Comparison of ENCODE assay signal across 15 mouse cellular contexts in genomic region chr11:75625820-75626219, GRCm38 (mm10). TPM values are rescaled to one million over a fixed set of nuclear protein-coding genes. Genes with fewer than 3 reads are reported as not detected.
DNase-seq lines count a peak whose midpoint lies in the region; ATAC-seq lines count a peak whose summit lies in the region.
"Had no signal": no experiment of that assay in that cellular context is flagged by ENCODE, and none has a peak within 500 bp of the region (broad histone marks: within the 10 kb centered on the region; RNA-seq: fewer than 3 reads in every experiment).

No protein-coding gene starts in this region.

- H3K9ac ChIP-seq in heart, embryonic 15.5 days = no peak overlapping the region
- H3K9ac ChIP-seq in heart, embryonic 11.5 days (ENCODE audit: low read depth, low read length) = no peak overlapping the region
- H3K9ac ChIP-seq in midbrain, embryonic 13.5 days (replicated peaks) = no peak overlapping the region
- H3K9ac ChIP-seq: hindbrain, embryonic 14.5 days; liver, embryonic 14.5 days; neural tube, embryonic 12.5 days had no signal

- 88% methylated on average over 4 of the region's 4 CpGs for WGBS in heart, embryonic 15.5 days
- 95% methylated on average over 4 of the region's 4 CpGs for WGBS in heart, embryonic 11.5 days (ENCODE audit: insufficient replicate concordance)
- WGBS in midbrain, embryonic 13.5 days = 95% methylated on average over 4 of the region's 4 CpGs

- H3K4me2 ChIP-seq in heart, embryonic 15.5 days = no peak overlapping the region
- no peak overlapping the region for H3K4me2 ChIP-seq in heart, embryonic 11.5 days
- no peak overlapping the region for H3K4me2 ChIP-seq in midbrain, embryonic 13.5 days (replicated peaks)
- H3K4me2 ChIP-seq: hindbrain, embryonic 14.5 days; neural tube, embryonic 12.5 days had no signal

- peaks cover 40% of the 10 kb centered on the region for H3K36me3 ChIP-seq in heart, embryonic 15.5 days
- H3K36me3 ChIP-seq in heart, embryonic 11.5 days (ENCODE audit: control insufficient read depth, insufficient read depth, low read length) = peaks cover 7% of the 10 kb centered on the region
- H3K36me3 ChIP-seq in midbrain, embryonic 13.5 days = peaks cover 63% of the 10 kb centered on the region

- DNase-seq in adrenal gland, postnatal 10 days = peak; percentile 57
- DNase-seq in adrenal gland, adult 8-10 months = no peak
- peak; percentile 49 for DNase-seq in right cerebral cortex, adult 18-20 months
- DNase-seq in right cerebral cortex, postnatal 25 days = no peak
- DNase-seq in cerebellum, adult 18-20 months = no peak
- DNase-seq: lung, postnatal 14 days; midbrain, embryonic 14.5 days; thymus, adult 2 months had no signal

- no peaks in the 10 kb centered on the region for H3K27me3 ChIP-seq in heart, embryonic 15.5 days
- no peaks in the 10 kb centered on the region for H3K27me3 ChIP-seq in heart, embryonic 11.5 days (ENCODE audit: control insufficient read depth, insufficient read depth, low read length)
- no peaks in the 10 kb centered on the region for H3K27me3 ChIP-seq in midbrain, embryonic 13.5 days
- H3K27me3 ChIP-seq: neural tube, embryonic 12.5 days had no signal

- peak overlapping the region; percentile 98; the same call in 1 of the 2 replicates for H3K27ac ChIP-seq in heart, embryonic 15.5 days
- no peak overlapping the region for H3K27ac ChIP-seq in heart, embryonic 11.5 days (ENCODE audit: low read depth, low read length)
- H3K27ac ChIP-seq in midbrain, embryonic 13.5 days = no peak overlapping the region
- H3K27ac ChIP-seq: hindbrain, embryonic 14.5 days; limb, embryonic 10.5 days; liver, embryonic 14.5 days; neural tube, embryonic 12.5 days had no signal

- H3K4me1 ChIP-seq in heart, embryonic 15.5 days (replicated peaks) = peaks cover 57% of the 10 kb centered on the region
- peaks cover 31% of the 10 kb centered on the region for H3K4me1 ChIP-seq in heart, embryonic 11.5 days (ENCODE audit: control insufficient read depth, insufficient read depth, low read length)
- peaks cover 8% of the 10 kb centered on the region for H3K4me1 ChIP-seq in midbrain, embryonic 13.5 days (replicated peaks)

- ATAC-seq in heart, embryonic 15.5 days (replicated peaks; ENCODE audit: insufficient number of reproducible peaks, insufficient read depth, low FRiP score, low read depth) = no peak
- no peak for ATAC-seq in heart, embryonic 11.5 days (replicated peaks; ENCODE audit: insufficient number of reproducible peaks, low FRiP score, low TSS enrichment)
- no peak for ATAC-seq in midbrain, embryonic 13.5 days

- H3K9me3 ChIP-seq in heart, embryonic 15.5 days (replicated peaks) = no peaks in the 10 kb centered on the region
- H3K9me3 ChIP-seq in heart, embryonic 11.5 days (replicated peaks; ENCODE audit: control insufficient read depth, low read length) = no peaks in the 10 kb centered on the region
- H3K9me3 ChIP-seq in midbrain, embryonic 13.5 days = no peaks in the 10 kb centered on the region
- H3K9me3 ChIP-seq: limb, embryonic 10.5 days; neural tube, embryonic 12.5 days had no signal

- H3K4me3 ChIP-seq in heart, embryonic 15.5 days = no peak overlapping the region
- H3K4me3 ChIP-seq in heart, embryonic 11.5 days (ENCODE audit: low read depth, low read length) = no peak overlapping the region
- H3K4me3 ChIP-seq in midbrain, embryonic 13.5 days (replicated peaks) = no peak overlapping the region
- H3K4me3 ChIP-seq: limb, embryonic 10.5 days; neural tube, embryonic 12.5 days had no signal

RNA-seq across cellular contexts. Expression of gene Inpp5k, which starts 5.0 kb away (rescaled TPM):
- total RNA-seq in adrenal gland, postnatal 10 days (2021) = 10 to 100 TPM; 30.7 to 43.0 TPM
- 10 to 100 TPM; 46.2 to 62.5 (median 53.6) TPM for total RNA-seq in adrenal gland, adult 8-10 months (2022)
- 19.6 and 28.8 TPM in 2 replicates for polyA plus RNA-seq in heart, embryonic 15.5 days (2015; fragmentation: Nextera tagmentation; extraction: Ambion mirVana)
- polyA plus RNA-seq in heart, embryonic 11.5 days (2014; fragmentation: Nextera tagmentation; extraction: Ambion mirVana) = 19.7 and 21.0 TPM in 2 replicates
- 41.9 and 43.4 TPM in 2 replicates for polyA plus RNA-seq in midbrain, embryonic 13.5 days (2015; fragmentation: Nextera tagmentation; extraction: Ambion mirVana)

RNA-seq across cellular contexts. Expression of gene Myo1c, which starts 24.5 kb away (rescaled TPM):
- total RNA-seq in adrenal gland, postnatal 10 days (2021) = 100 to 1,000 TPM; 128 to 132 TPM
- 100 to 1,000 TPM; 151 to 208 (median 180) TPM for total RNA-seq in adrenal gland, adult 8-10 months (2022)
- 62.1 and 79.0 TPM in 2 replicates for polyA plus RNA-seq in heart, embryonic 15.5 days (2015; fragmentation: Nextera tagmentation; extraction: Ambion mirVana)
- 33.0 and 54.5 TPM in 2 replicates for polyA plus RNA-seq in heart, embryonic 11.5 days (2014; fragmentation: Nextera tagmentation; extraction: Ambion mirVana)
- polyA plus RNA-seq in midbrain, embryonic 13.5 days (2015; fragmentation: Nextera tagmentation; extraction: Ambion mirVana) = 6.5 and 7.6 TPM in 2 replicates

RNA-seq across cellular contexts. Expression of gene Pitpna, which starts 37.9 kb away (rescaled TPM):
- total RNA-seq in adrenal gland, postnatal 10 days (2021) = 100 to 1,000 TPM; 130 to 139 TPM
- 100 to 1,000 TPM; 172 to 186 (median 176) TPM for total RNA-seq in adrenal gland, adult 8-10 months (2022)
- polyA plus RNA-seq in heart, embryonic 15.5 days (2015; fragmentation: Nextera tagmentation; extraction: Ambion mirVana) = 63.4 and 75.2 TPM in 2 replicates
- 57.1 and 59.7 TPM in 2 replicates for polyA plus RNA-seq in heart, embryonic 11.5 days (2014; fragmentation: Nextera tagmentation; extraction: Ambion mirVana)
- polyA plus RNA-seq in midbrain, embryonic 13.5 days (2015; fragmentation: Nextera tagmentation; extraction: Ambion mirVana) = 77.8 and 99.2 TPM in 2 replicates

RNA-seq across cellular contexts. Expression of gene Crk, which starts 53.2 kb away (rescaled TPM):
- total RNA-seq in adrenal gland, postnatal 10 days (2021) = 10 to 100 TPM; 93.2 to 96.5 TPM
- 100 to 1,000 TPM; 115 to 125 (median 117) TPM for total RNA-seq in adrenal gland, adult 8-10 months (2022)
- polyA plus RNA-seq in heart, embryonic 15.5 days (2015; fragmentation: Nextera tagmentation; extraction: Ambion mirVana) = 82.3 and 95.8 TPM in 2 replicates
- polyA plus RNA-seq in heart, embryonic 11.5 days (2014; fragmentation: Nextera tagmentation; extraction: Ambion mirVana) = 90.3 and 97.4 TPM in 2 replicates
- 129 and 130 TPM in 2 replicates for polyA plus RNA-seq in midbrain, embryonic 13.5 days (2015; fragmentation: Nextera tagmentation; extraction: Ambion mirVana)

Comparison
In these comparisons a context has a peak if more than half of its experiments do, and no peak if none do; other contexts are left out.
1. DNase-seq: peak in adrenal gland, postnatal 10 days (single experiment) and right cerebral cortex, adult 18-20 months (single experiment); none in adrenal gland, adult 8-10 months (single experiment), right cerebral cortex, postnatal 25 days (single experiment) and cerebellum, adult 18-20 months (0 of 2).